Mouse (Mus musculus): ENCODE results near the gene Carns1.

DNA sequence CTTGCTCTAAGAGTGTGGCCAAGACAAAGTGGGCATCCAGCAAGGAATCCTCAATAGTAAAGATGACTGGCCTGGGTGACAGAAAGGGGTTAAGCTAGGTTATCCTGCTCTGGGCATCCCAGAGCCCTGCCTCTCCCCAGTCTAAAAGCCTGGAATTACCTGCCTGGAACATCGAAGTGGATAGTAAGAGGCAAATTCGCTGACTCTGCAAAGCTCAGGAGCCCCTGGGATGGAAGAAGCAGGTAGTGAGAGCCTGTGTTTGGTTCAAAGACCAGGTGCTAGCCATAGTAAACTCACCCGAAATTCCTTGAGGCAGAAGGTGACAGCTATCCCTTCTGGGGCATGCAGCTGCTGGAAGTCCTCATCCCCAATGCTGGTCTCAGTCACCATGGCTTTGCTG is 21.9 kb upstream of the Carns1 start:
- TF ChIP-seq CTCF (IDR thresholded peaks at IDR 0.05; ENCODE audit: insufficient read depth, low read length): no peak
- TF ChIP-seq POLR2A (IDR thresholded peaks at IDR 0.05; ENCODE audit: borderline replicate concordance, extremely low read depth, low read depth, low read length): no peak
